ENCODE assay signal across 9 mouse cellular contexts in genomic region chr6:129476404-129477126, GRCm38 (mm10). TPM values are rescaled to one million over a fixed set of nuclear protein-coding genes. Genes with fewer than 3 reads are reported as not detected.
DNase-seq lines count a peak whose midpoint lies in the region; ATAC-seq and TF ChIP-seq lines count a peak whose summit lies in the region.
"Had no signal": no experiment of that assay in that cellular context is flagged by ENCODE, and none has a peak within 500 bp of the region (broad histone marks: within the 10 kb centered on the region; RNA-seq: fewer than 3 reads in every experiment).

No protein-coding gene starts in this region.

- H3K9ac ChIP-seq in limb, embryonic 14.5 days (ENCODE audit: low read depth, low read length, severe bottlenecking) = no peak overlapping the region
- H3K9ac ChIP-seq in intestine, embryonic 15.5 days = no peak overlapping the region
- H3K9ac ChIP-seq: stomach, embryonic 15.5 days had no signal

- no peaks in the 10 kb centered on the region for H3K36me3 ChIP-seq in limb, embryonic 14.5 days (ENCODE audit: control insufficient read depth, insufficient read depth, low read length)
- H3K36me3 ChIP-seq in limb, embryonic 10.5 days = no peaks in the 10 kb centered on the region
- H3K36me3 ChIP-seq in intestine, embryonic 15.5 days = no peaks in the 10 kb centered on the region
- H3K36me3 ChIP-seq: stomach, embryonic 15.5 days had no signal

- 31% methylated on average over 13 of the region's 13 CpGs for WGBS in limb, embryonic 14.5 days
- WGBS in limb, embryonic 10.5 days = 33% methylated on average over 13 of the region's 13 CpGs
- WGBS in intestine, embryonic 15.5 days = 34% methylated on average over 13 of the region's 13 CpGs

- no peak for ATAC-seq in limb, embryonic 14.5 days (ENCODE audit: low FRiP score, low read depth)
- no peak; the same call in 1 of the 2 replicates for ATAC-seq in monocyte, adult 5-6 weeks (replicated peaks; ENCODE audit: insufficient number of reproducible peaks, low FRiP score, low TSS enrichment, poor library complexity, severe bottlenecking)
- ATAC-seq in intestine, embryonic 15.5 days = no peak

- H3K27ac ChIP-seq in limb, embryonic 14.5 days (replicated peaks; ENCODE audit: low read depth, low read length) = no peak overlapping the region
- no peak overlapping the region for H3K27ac ChIP-seq in limb, embryonic 10.5 days
- H3K27ac ChIP-seq in intestine, embryonic 15.5 days = no peak overlapping the region
- H3K27ac ChIP-seq: stomach, embryonic 15.5 days had no signal

- no peak overlapping the region for H3K4me2 ChIP-seq in limb, embryonic 14.5 days (replicated peaks; ENCODE audit: low read depth, low read length, severe bottlenecking)
- no peak overlapping the region for H3K4me2 ChIP-seq in intestine, embryonic 15.5 days (replicated peaks)
- H3K4me2 ChIP-seq: stomach, embryonic 15.5 days had no signal

- H3K4me1 ChIP-seq in limb, embryonic 14.5 days (ENCODE audit: control insufficient read depth, insufficient read depth, low read length) = no peaks in the 10 kb centered on the region
- peaks cover 14% of the 10 kb centered on the region; the same call in 1 of the 2 replicates for H3K4me1 ChIP-seq in limb, embryonic 10.5 days
- no peaks in the 10 kb centered on the region for H3K4me1 ChIP-seq in intestine, embryonic 15.5 days (replicated peaks)
- H3K4me1 ChIP-seq: stomach, embryonic 15.5 days had no signal

- H3K27me3 ChIP-seq in limb, embryonic 14.5 days (ENCODE audit: control insufficient read depth, insufficient read depth, low read length) = no peaks in the 10 kb centered on the region
- no peaks in the 10 kb centered on the region for H3K27me3 ChIP-seq in limb, embryonic 10.5 days (ENCODE audit: low read depth, poor library complexity, severe bottlenecking)
- no peaks in the 10 kb centered on the region for H3K27me3 ChIP-seq in intestine, embryonic 15.5 days (replicated peaks)
- H3K27me3 ChIP-seq: stomach, embryonic 15.5 days had no signal

- DNase-seq in adrenal gland, postnatal 10 days = peak; percentile 23
- no peak for DNase-seq in adrenal gland, adult 18-20 months (ENCODE audit: low spot score in 2 of 2)
- peak; percentile 42 for DNase-seq in limb, embryonic 14.5 days (ENCODE audit: low spot score)
- DNase-seq in limb, embryonic 10.5 days (ENCODE audit: low spot score) = no peak
- peak; percentile 67 for DNase-seq in embryo, embryonic 10.5 days (ENCODE audit: low spot score)
- DNase-seq in kidney, postnatal 10 days = peak; percentile 22

- no peak for TF ChIP-seq POLR2A in limb, embryonic 14.5 days (IDR thresholded peaks at IDR 0.05; ENCODE audit: borderline replicate concordance, extremely low read depth, insufficient read depth, insufficient read length)

- H3K9me3 ChIP-seq in limb, embryonic 14.5 days (ENCODE audit: control insufficient read depth, low read length) = no peaks in the 10 kb centered on the region
- no peaks in the 10 kb centered on the region for H3K9me3 ChIP-seq in limb, embryonic 10.5 days (replicated peaks)
- no peaks in the 10 kb centered on the region for H3K9me3 ChIP-seq in intestine, embryonic 15.5 days
- H3K9me3 ChIP-seq: stomach, embryonic 15.5 days had no signal

- no peak overlapping the region for H3K4me3 ChIP-seq in limb, embryonic 14.5 days (replicated peaks; ENCODE audit: low read length)
- H3K4me3 ChIP-seq in limb, embryonic 10.5 days = no peak overlapping the region
- no peak overlapping the region for H3K4me3 ChIP-seq in intestine, embryonic 15.5 days (replicated peaks)
- H3K4me3 ChIP-seq: stomach, embryonic 15.5 days had no signal

RNA-seq across cellular contexts. Expression of gene Clec1a, which starts 24.8 kb away (rescaled TPM):
- 10 to 100 TPM in 1 of 2 experiments, 1 to 10 TPM in 1; 7.2 to 11.4 TPM for total RNA-seq in adrenal gland, postnatal 10 days (2021)
- 1 to 10 TPM; 4.0 to 4.5 TPM for total RNA-seq in adrenal gland, adult 18-20 months (2021)
- polyA plus RNA-seq in limb, embryonic 14.5 days (2012; rRNA removed) = 0.97 and 1.3 TPM in 2 replicates
- polyA plus RNA-seq in limb, embryonic 14.5 days (2014; fragmentation: Nextera tagmentation; extraction: Ambion mirVana) = 2.5 and 3.1 TPM in 2 replicates
- polyA plus RNA-seq in limb, embryonic 10.5 days (2016; fragmentation: Nextera tagmentation; extraction: Ambion mirVana) = 0.84 and 1.4 TPM in 2 replicates
- 1.1 to 2.3 TPM in 2 of 3 replicates, not detected in the other for total RNA-seq in monocyte, adult 5-6 weeks (2017)
- 3.8 and 4.3 TPM in 2 replicates for polyA plus RNA-seq in intestine, embryonic 15.5 days (2015; fragmentation: Nextera tagmentation; extraction: Ambion mirVana)

RNA-seq across cellular contexts. Expression of gene Olr1, which starts 30.4 kb away (rescaled TPM):
- under 1 TPM in 1 of 2 experiments, not detected in 1; 0.09 TPM for total RNA-seq in adrenal gland, postnatal 10 days (2021)
- total RNA-seq in adrenal gland, adult 18-20 months (2021) = under 1 TPM in 1 of 2 experiments, not detected in 1; 0.80 TPM
- polyA plus RNA-seq in limb, embryonic 14.5 days (2012; rRNA removed) = 0.04 and 0.10 TPM in 2 replicates
- not detected in 2 replicates for polyA plus RNA-seq in limb, embryonic 14.5 days (2014; fragmentation: Nextera tagmentation; extraction: Ambion mirVana)
- polyA plus RNA-seq in limb, embryonic 10.5 days (2016; fragmentation: Nextera tagmentation; extraction: Ambion mirVana) = 0.16 TPM in 1 of 2 replicates, not detected in the other
- total RNA-seq in monocyte, adult 5-6 weeks (2017) = 8.4 to 15.7 TPM (median 11.1 TPM) in 3 replicates
- 0.04 and 0.13 TPM in 2 replicates for polyA plus RNA-seq in intestine, embryonic 15.5 days (2015; fragmentation: Nextera tagmentation; extraction: Ambion mirVana)

RNA-seq across cellular contexts. Expression of gene Tmem52b, which starts 35.8 kb away (rescaled TPM):
- not detected for total RNA-seq in adrenal gland, postnatal 10 days (2021)
- total RNA-seq in adrenal gland, adult 18-20 months (2021) = not detected
- not detected in 2 replicates for polyA plus RNA-seq in limb, embryonic 14.5 days (2012; rRNA removed)
- not detected in 2 replicates for polyA plus RNA-seq in limb, embryonic 14.5 days (2014; fragmentation: Nextera tagmentation; extraction: Ambion mirVana)
- not detected in 2 replicates for polyA plus RNA-seq in limb, embryonic 10.5 days (2016; fragmentation: Nextera tagmentation; extraction: Ambion mirVana)
- total RNA-seq in monocyte, adult 5-6 weeks (2017) = 1.9 TPM in 1 of 3 replicates, not detected in the others
- 0.09 TPM in 1 of 2 replicates, not detected in the other for polyA plus RNA-seq in intestine, embryonic 15.5 days (2015; fragmentation: Nextera tagmentation; extraction: Ambion mirVana)
- polyA plus RNA-seq: stomach, embryonic 15.5 days had no signal

RNA-seq across cellular contexts. Expression of gene Gabarapl1, which starts 56.4 kb away (rescaled TPM):
- total RNA-seq in adrenal gland, postnatal 10 days (2021) = 100 to 1,000 TPM; 141 to 191 TPM
- 100 to 1,000 TPM; 283 to 313 TPM for total RNA-seq in adrenal gland, adult 18-20 months (2021)
- 45.0 and 46.6 TPM in 2 replicates for polyA plus RNA-seq in limb, embryonic 14.5 days (2012; rRNA removed)
- polyA plus RNA-seq in limb, embryonic 14.5 days (2014; fragmentation: Nextera tagmentation; extraction: Ambion mirVana) = 15.9 and 18.0 TPM in 2 replicates
- polyA plus RNA-seq in limb, embryonic 10.5 days (2016; fragmentation: Nextera tagmentation; extraction: Ambion mirVana) = 34.2 and 35.7 TPM in 2 replicates
- 27.9 to 39.7 TPM (median 35.0 TPM) in 3 replicates for total RNA-seq in monocyte, adult 5-6 weeks (2017)
- polyA plus RNA-seq in intestine, embryonic 15.5 days (2015; fragmentation: Nextera tagmentation; extraction: Ambion mirVana) = 38.5 and 43.7 TPM in 2 replicates

Comparison
In these comparisons a context has a peak if more than half of its experiments do, and no peak if none do; other contexts are left out.
1. DNase-seq: peak in adrenal gland, postnatal 10 days (single experiment), limb, embryonic 14.5 days (single experiment), embryo, embryonic 10.5 days (single experiment) and kidney, postnatal 10 days (single experiment); none in adrenal gland, adult 18-20 months (0 of 2) and limb, embryonic 10.5 days (single experiment).